Mouse (Mus musculus): ENCODE measurements around the gene Slc4a11.

Gene Slc4a11

GRCm38 (mm10) chr2:130697153-130697810 lies at the start of gene Slc4a11:
Gene Slc4a11, minus strand, starts transcription at chr2:130697519.
- peak; percentile 82 for DNase-seq

- no peak for DNase-seq
These were observed 46.3 kb upstream of the Slc4a11 start for GRCm38 (mm10) chr2:130743576-130743975.

DNA sequence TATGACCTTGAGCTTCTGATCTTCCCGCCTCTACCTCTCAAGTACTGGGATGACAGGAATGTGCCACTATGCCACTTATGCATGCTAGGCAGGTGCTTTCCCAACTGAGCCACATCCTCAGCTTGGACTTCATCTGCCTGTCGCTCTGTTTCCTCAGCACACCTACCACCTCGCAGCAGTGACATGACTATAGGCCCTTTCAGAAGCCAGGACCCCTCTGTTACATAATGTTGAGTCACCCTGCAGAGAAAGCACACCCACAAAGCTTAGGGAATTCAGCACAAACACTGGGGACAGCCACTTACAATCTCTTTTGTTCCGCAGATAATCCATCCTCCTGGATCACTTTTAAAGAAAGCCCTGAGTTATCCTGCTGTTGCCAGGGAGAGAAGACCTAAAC lies 42.8 kb upstream of the Slc4a11 start:
- DNase-seq = no peak

DNA sequence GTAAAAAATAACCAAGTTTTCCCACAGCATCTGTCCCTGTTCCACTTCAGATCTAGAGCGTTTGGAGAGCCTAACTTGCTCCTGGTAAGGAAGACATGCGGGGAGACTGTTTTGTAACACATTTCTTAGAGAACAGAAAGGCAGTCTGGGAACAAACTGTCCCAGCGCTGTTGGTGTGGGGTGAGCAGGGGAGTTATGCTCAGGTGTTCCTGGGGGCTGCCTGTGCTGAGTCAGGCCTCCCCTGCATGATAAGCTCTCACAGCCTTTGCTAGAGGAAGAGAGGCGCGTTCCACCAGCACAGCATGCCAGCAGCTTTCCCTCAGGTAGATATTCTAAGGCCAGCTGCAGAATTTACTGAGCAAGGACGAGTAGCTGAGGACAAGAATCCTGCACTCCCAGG lies 40.7 kb upstream of the Slc4a11 start:
- no peak for DNase-seq

- DNase-seq = no peak
These were observed 38.0 kb upstream of the Slc4a11 start for GRCm38 (mm10) chr2:130735281-130735680.

GRCm38 (mm10) chr2:130733444-130733843 lies 36.1 kb upstream of the Slc4a11 start:
- no peak for DNase-seq

DNA sequence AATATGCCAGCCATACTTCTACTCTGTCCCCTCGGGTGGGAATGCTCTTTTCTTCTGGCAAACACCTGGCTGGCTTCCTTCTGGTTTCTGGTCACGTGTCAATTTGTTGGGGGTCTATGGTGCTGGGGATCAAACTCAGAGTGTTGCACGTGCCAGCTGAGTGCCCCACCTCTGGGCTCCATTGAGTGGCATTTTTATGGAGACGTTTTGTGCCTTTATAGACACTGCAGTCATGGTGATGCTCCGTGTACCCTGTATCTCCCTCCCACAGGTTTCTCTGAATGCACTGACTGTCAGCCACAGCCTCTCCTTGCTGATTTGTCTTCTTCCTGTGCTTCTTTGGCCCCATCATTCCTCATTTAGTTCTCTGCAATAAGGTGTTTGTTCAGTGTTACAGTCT lies 34.5 kb upstream of the Slc4a11 start:
- DNase-seq = no peak

- DNase-seq = no peak
These were observed 33.4 kb upstream of the Slc4a11 start for GRCm38 (mm10) chr2:130730746-130731145.

- peak; percentile 22 for DNase-seq
These were observed 31.7 kb upstream of the Slc4a11 start for GRCm38 (mm10) chr2:130728906-130729585.

GRCm38 (mm10) chr2:130727752-130728151 lies 30.4 kb upstream of the Slc4a11 start:
- no peak for DNase-seq

DNA sequence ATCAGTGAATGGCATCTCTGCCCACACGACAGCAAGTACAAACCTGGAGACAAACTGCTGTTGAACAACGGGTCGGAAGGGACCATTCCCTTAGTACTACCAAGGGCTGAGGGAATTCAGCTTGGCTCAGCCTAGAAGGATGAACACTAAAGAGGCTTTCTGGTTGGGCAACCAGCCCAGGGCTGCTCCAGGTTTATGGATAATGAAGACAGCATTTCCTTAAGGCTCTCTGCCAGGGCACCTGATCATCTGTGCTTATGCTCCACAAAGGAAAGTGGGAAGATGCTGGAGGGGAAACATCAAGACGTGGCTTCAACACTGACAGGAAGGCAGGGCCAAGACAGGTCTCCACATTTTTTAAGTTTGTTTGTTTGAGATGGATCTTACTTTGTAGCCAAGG lies 27.1 kb upstream of the Slc4a11 start:
- no peak for DNase-seq

DNA sequence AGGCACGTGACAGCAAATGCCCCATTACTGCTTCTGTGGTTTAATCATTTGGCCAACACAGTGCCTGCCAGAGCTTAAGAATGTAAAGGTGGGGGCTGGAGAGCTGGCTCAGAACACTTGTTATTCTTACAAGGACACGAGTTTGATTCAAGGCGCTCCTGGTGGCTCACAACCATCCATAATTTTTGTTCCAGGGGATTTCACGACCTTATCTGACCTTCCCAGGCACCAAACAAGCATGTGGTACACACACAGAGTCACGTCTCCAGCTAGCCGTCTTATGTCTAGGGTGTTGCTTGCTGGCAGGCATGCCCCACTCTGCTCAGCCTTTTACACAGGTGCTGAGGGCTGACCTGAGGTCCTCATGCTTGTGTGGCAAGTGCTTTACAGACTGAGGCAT lies 20.6 kb upstream of the Slc4a11 start:
- peak; percentile 30 for DNase-seq

GRCm38 (mm10) chr2:130707057-130707456 lies 9.7 kb upstream of the Slc4a11 start:
- no peak for DNase-seq

DNA sequence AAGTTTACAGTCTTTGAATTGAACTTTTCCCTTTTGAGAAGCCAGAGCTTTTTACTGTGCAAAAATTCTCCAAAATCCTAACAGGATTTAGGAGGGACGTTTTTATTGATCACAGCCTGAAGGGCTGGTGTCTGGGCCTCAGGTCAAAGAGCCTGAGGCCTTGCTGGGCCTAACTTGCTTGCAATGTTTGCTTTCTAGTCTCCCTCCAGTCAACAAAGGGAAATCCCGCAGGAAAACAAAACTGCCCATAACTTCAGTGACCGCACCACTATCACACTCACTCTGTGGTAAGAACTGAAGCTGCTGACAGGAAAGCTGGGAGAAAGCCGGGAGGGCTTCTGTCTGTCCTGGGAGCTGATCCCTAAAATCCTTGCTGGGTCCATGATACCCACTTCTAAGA lies 9.3 kb upstream of the Slc4a11 start:
- DNase-seq = no peak

GRCm38 (mm10) chr2:130705178-130705577 lies 7.9 kb upstream of the Slc4a11 start:
- no peak for DNase-seq

DNA sequence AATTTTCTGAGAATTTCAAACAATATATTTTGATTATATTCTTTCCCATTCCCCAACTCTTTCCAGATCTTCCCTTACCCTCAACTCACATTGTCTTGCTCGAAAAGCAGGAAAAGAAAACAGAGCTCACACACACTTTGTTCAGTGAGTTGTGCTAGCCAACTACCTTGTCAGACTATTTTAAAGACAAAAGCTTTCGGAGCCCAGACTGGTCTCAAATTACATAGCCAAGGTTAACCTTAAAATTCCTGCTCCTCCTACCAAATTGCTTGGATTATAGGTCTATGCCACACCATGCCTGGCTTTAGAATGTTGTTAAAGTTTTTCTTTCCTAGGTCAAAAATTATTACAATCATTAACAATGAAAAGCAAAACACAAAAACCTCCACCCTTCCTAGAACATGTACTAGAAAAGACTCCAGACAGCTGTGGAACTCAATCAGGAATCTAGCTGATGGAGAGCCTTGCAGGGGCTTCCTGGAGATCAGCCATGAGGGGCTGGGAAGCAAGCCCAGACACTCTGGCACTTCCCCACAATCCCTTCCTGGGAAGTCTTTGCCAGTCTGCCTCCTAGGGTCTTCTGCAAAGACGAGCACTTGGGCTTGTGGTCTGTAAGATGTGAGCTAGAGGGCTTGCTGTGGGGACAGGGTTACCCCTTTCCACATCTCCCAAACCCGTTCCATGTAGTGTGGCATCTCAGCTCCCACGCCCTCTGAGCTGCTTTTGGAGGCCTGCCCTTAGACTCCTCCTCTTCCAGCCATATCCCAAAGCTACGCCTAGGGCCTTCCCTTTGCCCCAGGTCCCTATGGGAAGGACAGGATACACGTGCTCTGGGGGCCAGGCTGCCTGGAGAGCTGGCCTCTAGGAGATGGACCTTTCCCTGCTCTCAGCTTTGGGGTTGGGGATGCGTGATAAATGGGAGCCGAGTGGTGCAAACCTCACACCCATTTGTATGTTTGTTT lies 7.0 kb upstream of the Slc4a11 start:
- DNase-seq = no peak

DNA sequence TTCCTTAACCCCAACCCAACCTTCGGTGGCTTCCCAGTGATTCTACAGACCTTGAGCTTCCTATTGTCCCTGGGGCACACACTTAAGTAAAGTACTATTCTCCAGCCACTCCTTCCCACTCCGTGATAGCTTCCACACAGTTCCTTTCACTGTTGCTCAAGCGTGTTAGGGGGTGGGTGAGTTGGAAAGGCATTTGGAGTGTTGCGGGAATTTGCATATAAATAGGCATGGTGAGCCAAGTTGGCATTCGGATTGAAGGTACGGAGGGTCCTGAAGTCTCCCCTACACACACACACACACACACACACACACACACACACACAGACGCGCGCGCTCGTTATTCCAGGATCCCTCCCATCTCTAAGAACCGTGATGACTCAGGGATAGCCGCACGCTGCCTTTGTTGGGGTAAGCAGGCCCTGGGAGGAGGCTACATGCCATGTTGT lies 525 bp upstream of the Slc4a11 start:
- DNase-seq = peak; percentile 17

DNA sequence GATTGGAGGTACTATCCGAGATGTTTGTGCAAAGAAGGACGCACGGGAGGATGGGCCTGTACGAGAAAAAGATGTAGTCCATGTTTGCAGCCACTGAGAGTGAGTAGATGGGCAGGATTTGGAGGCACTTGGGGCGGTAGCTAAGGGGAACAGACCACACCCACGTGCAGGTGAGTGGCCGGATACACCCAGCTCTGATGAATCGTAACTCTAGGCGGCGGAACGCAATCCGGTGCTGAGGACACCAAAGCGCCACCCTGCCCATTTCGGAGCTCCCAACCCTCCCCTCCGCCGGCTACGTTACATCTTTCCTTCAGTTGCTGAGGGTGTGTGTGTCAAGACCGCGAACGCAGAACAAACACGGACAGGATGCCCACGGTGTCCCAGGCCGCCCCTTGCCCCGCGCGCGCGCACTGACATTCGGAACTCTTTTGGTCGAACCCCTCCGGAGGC lies 593 bp downstream of the Slc4a11 start:
- peak; percentile 37 for DNase-seq

DNA sequence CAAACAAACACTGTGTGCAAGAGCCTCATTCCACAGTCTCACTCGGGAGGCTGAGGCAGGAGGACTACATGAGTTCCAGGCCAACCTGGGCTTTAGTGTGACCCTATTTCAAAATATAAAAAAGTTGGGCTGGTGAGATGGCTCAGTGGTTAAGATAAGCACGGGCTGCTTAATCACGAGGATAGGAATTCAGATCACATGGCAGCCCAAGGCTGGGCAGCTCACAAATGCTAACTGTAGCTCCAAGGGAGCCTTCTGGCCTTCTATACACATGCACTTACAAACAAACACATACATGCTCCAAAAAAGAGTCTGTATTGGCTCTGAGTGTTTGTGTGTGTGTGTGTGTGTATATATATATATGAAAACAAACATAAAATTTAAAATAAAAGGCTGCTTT lies 3.8 kb downstream of the Slc4a11 start:
- DNase-seq = no peak

- DNase-seq = no peak
These were observed 8.3 kb downstream of the Slc4a11 start for GRCm38 (mm10) chr2:130689011-130689410.

DNA sequence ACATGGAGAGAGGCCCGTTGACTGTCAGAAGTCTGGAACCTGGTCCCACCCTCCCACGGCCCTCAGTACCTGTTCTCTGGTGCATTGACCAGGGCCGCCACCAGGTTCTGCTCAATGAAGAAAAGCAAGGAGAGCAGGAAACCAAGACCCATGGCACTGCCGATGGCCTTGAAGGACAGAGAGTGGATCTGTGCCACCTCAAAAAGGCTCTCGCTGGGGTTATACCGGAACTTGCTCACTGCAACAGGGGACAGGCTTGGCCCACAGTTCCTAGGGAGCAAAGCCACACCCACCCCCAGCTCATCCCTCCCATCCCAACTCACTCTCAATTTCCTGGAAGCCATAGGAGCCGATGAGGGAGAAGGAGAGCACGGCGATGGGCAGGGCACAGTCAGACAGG lies 11.9 kb downstream of the Slc4a11 start:
- no peak for DNase-seq

GRCm38 (mm10) chr2:130681531-130681930 lies 15.8 kb downstream of the Slc4a11 start:
- no peak for DNase-seq

GRCm38 (mm10) chr2:130679899-130680298 lies 17.4 kb downstream of the Slc4a11 start:
- DNase-seq = no peak
